Mouse (Mus musculus) intestine, postnatal 0 days (tissue): Measurements from ENCODE around the gene Tk1. TPM values are rescaled to one million over a fixed set of nuclear protein-coding genes. Genes with fewer than 3 reads are reported as not detected.

Experiments
- ATAC-seq: fragments of 200-750 bp; cut with Nextera tagmentation; 2 replicates; pipeline ENCODE4 v1.8.0; 2017; ENCODE audit warnings: mild to moderate bottlenecking, moderate TSS enrichment, moderate library complexity
- H3K27ac ChIP-seq: fragments of 300-500 bp; sonication (generic); 2 replicates; pipeline ENCODE4 v1.5.1; 2014; ENCODE audit warnings: mild to moderate bottlenecking, low read depth, low read length, moderate library complexity
- H3K27me3 ChIP-seq: fragments of 300-500 bp; sonication (generic); replicated peaks from 2 replicates; pipeline ENCODE4 v1.6.1; 2014; ENCODE audit warnings: low read length, mixed read lengths; ENCODE audit not compliant: control insufficient read depth, insufficient read depth
- H3K36me3 ChIP-seq: fragments of 300-500 bp; sonication (generic); 2 replicates; pipeline ENCODE4 v1.6.1; 2014; ENCODE audit warnings: mild to moderate bottlenecking, moderate library complexity; ENCODE audit not compliant: control insufficient read depth, insufficient read depth
- H3K4me1 ChIP-seq: fragments of 300-500 bp; sonication (generic); replicated peaks from 2 replicates; pipeline ENCODE4 v1.6.1; 2014; ENCODE audit warnings: antibody characterized with exemption, low read length, mixed read lengths; ENCODE audit not compliant: control insufficient read depth, insufficient read depth
- H3K4me2 ChIP-seq: fragments of 300-500 bp; sonication (generic); replicated peaks from 2 replicates; pipeline ENCODE4 v1.6.1; 2014; ENCODE audit warnings: low read depth, mild to moderate bottlenecking, moderate library complexity
- H3K4me3 ChIP-seq: fragments of 300-500 bp; sonication (generic); 2 replicates; pipeline ENCODE4 v1.5.1; 2014; ENCODE audit warnings: low read depth, low read length
- H3K9ac ChIP-seq: fragments of 300-500 bp; sonication (generic); 2 replicates; pipeline ENCODE4 v1.6.1; 2014; ENCODE audit warnings: mild to moderate bottlenecking, low read depth, low read length
- H3K9me3 ChIP-seq: fragments of 300-500 bp; sonication (generic); 2 replicates; pipeline ENCODE4 v1.6.1; 2016; ENCODE audit warnings: mixed run types; ENCODE audit not compliant: control insufficient read depth
- CTCF ChIP-seq: sonication (generic); IDR thresholded peaks from 2 replicates; pipeline ENCODE4 v1.5.1; 2016; ENCODE audit warnings: low read depth, mild to moderate bottlenecking, control low read depth, antibody characterized with exemption, moderate library complexity
- WGBS: fragments of 180-500 bp; shearing (Covaris S2); extraction: QIAGEN DNeasy Blood & Tissue Kit; methylation state at CpG from one replicate; pipeline ENCODE4 v1.1.7; 2014; 5-methylcytosine and 5-hydroxymethylcytosine counted together
- polyA plus RNA-seq: library from polyadenylated mRNA; unstranded; fragments of >200 nt; fragmentation: Nextera tagmentation; extraction: Ambion mirVana; gene quantifications from 2 replicates; pipeline ENCODE4 v1.2.1, GENCODE M21; 2015

Gene Tk1
- polyA plus RNA-seq, 1 experiment from 2014 or later: 44.8 TPM

DNA sequence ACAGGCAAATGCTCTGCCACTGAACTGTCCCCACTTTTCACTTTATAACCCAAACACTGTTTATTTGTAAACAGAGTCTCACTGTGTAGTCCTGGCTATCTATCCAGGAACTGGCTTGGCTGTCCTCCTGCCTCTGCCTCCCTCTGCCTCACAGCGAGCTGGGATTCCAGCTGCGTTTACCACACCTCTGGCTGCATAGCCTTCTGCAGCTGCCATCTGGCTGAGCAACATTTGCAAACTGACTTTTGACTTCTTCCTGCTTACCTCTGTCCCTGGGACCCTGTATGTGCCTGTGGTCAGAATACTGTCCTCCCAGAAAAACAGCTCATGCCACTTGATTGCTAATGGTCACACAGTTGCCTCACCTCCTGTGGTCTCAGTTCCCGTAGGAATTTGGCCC is 1.5 kb upstream of the Tk1 start:
- 18% methylated on average over 3 of the region's 3 CpGs for whole genome bisulfite sequencing
- Histone ChIP-seq H3K27me3 (no peaks in the 10 kb centered on the region), H3K27ac (peak overlapping the region; percentile 80; the same call in 1 of the 2 replicates), H3K4me1 (peaks cover 36% of the 10 kb centered on the region), H3K36me3 (0 out of 2 replicates have a peak, but pooled peaks cover 4% of the 10 kb centered on the region), H3K9me3 (no peaks in the 10 kb centered on the region), H3K4me2 (peak overlapping the region; percentile 89), H3K9ac (peak overlapping the region; percentile 34; the same call in 1 of the 2 replicates), H3K4me3 (no peak overlapping the region)
- TF ChIP-seq CTCF: no peak
- no peak for ATAC-seq

DNA sequence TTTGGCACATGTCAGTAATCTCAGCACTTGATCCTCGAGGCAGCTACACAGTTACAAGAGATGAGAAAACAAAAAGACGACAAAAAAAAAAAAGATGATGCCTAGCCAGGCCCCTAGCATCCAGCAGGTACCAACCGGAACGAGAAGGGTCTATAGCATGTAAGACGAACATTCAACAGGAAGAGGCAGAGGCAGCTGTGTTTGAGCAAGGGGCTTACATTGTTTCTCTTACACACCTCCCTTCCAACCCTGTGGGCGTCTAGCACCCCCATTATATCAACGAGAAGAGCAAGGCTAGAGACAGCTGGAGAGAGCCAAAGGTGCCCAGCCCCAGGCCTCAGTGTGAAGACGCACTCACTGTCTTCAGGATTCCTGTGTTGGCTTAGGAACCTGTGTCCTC is 1.0 kb upstream of the Tk1 start:
- peak overlapping the region; percentile 89 for H3K4me2 ChIP-seq
- TF ChIP-seq CTCF: no peak
- peak overlapping the region; percentile 80; the same call in 1 of the 2 replicates for H3K27ac ChIP-seq
- no peaks in the 10 kb centered on the region for H3K27me3 ChIP-seq
- H3K4me1 ChIP-seq: peaks cover 36% of the 10 kb centered on the region
- no peak overlapping the region for H3K4me3 ChIP-seq
- peak overlapping the region; percentile 34; the same call in 1 of the 2 replicates for H3K9ac ChIP-seq
- no peaks in the 10 kb centered on the region for H3K9me3 ChIP-seq
- H3K36me3 ChIP-seq: peaks cover 8% of the 10 kb centered on the region; the same call in 1 of the 2 replicates
- ATAC-seq: no peak
- 48% methylated on average over 8 of the region's 8 CpGs for WGBS

GRCm38 (mm10) chr11:117826164-117826563 is 272 bp upstream of the Tk1 start:
- Histone ChIP-seq H3K27me3 (no peaks in the 10 kb centered on the region), H3K36me3 (peaks cover 15% of the 10 kb centered on the region; the same call in 1 of the 2 replicates), H3K27ac (no peak overlapping the region), H3K9ac (0 out of 2 replicates have a peak overlapping the region, but pooled peaks have one; percentile 13), H3K4me3 (peak overlapping the region; percentile 50), H3K4me1 (peaks cover 36% of the 10 kb centered on the region), H3K4me2 (peak overlapping the region; percentile 89), H3K9me3 (no peaks in the 10 kb centered on the region)
- ATAC-seq: no peak
- 7% methylated on average over 5 of the region's 5 CpGs for WGBS
- TF ChIP-seq CTCF: no peak

DNA sequence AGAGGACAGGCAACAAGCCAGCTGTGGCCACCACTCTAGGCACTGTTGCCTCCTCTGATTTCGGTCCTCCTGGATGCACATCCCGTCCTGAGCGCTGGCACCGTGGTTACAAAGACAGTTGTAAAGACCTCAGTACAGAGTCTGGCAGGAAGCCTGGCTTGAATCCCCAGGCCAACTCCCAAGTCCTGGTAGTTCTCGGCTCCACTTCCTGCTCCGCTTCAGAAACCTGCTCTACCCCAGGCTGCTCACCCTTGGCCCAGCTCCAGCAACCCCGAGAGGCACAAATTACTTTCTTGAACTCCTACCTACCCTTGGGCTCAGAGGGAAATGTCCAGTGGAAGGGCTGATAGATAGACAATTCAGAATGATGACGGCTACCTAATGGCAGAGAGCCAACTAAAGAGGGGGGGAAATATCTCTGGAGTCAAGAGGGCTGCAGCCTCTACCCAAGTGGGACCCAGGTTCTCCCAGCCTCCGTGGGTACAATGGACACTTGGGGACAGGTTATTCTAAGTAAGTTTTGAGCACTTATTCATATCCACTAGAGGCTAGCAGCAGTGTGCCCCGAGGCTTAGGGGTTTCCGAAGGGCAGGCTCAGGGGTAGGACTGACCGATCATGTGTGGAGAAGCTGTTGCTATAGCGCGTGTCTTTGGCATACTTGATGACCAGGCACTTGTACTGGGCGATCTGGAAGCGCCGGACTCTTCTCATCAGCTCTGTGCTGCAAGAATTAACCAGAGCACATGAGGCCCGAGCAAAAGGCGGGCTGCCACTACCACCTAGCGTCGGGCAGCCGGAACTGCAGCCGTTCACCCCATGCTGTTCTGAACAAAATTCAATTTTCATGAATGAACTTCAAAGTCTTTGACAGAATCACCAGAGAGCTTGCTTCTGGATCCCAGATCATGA is 1.6 kb downstream of the Tk1 start:
- ATAC-seq: peak; percentile 51
- no peaks in the 10 kb centered on the region for H3K27me3 ChIP-seq
- peak overlapping the region; percentile 24 for H3K9ac ChIP-seq
- H3K36me3 ChIP-seq: peaks cover 24% of the 10 kb centered on the region; the same call in 1 of the 2 replicates
- TF ChIP-seq CTCF: peak; percentile 95
- no peaks in the 10 kb centered on the region for H3K9me3 ChIP-seq
- H3K27ac ChIP-seq: peak overlapping the region; percentile 57; the same call in 1 of the 2 replicates
- H3K4me2 ChIP-seq: peak overlapping the region; percentile 89
- WGBS: 6% methylated on average over 23 of the region's 23 CpGs
- peak overlapping the region; percentile 50 for H3K4me3 ChIP-seq
- peaks cover 28% of the 10 kb centered on the region for H3K4me1 ChIP-seq

- no peak for ATAC-seq
- no peak for TF ChIP-seq CTCF
- Histone ChIP-seq H3K9ac (no peak overlapping the region), H3K4me3 (no peak overlapping the region), H3K9me3 (no peaks in the 10 kb centered on the region), H3K27me3 (no peaks in the 10 kb centered on the region), H3K36me3 (peaks cover 27% of the 10 kb centered on the region; the same call in 1 of the 2 replicates), H3K4me2 (no peak overlapping the region), H3K4me1 (peaks cover 28% of the 10 kb centered on the region), H3K27ac (no peak overlapping the region)
- 77% methylated on average over 6 of the region's 6 CpGs for WGBS
Observed at GRCm38 (mm10) chr11:117823411-117823810, 2.5 kb downstream of the Tk1 start.

GRCm38 (mm10) chr11:117822728-117823241 is 3.1 kb downstream of the Tk1 start:
- no peak for ATAC-seq
- Histone ChIP-seq H3K9ac (no peak overlapping the region), H3K27ac (peak overlapping the region; percentile 57; the same call in 1 of the 2 replicates), H3K4me2 (no peak overlapping the region), H3K27me3 (no peaks in the 10 kb centered on the region), H3K4me3 (no peak overlapping the region), H3K4me1 (peaks cover 24% of the 10 kb centered on the region), H3K9me3 (no peaks in the 10 kb centered on the region), H3K36me3 (peaks cover 32% of the 10 kb centered on the region; the same call in 1 of the 2 replicates)
- TF ChIP-seq CTCF: no peak
- WGBS: 58% methylated on average over 7 of the region's 7 CpGs
